Mouse (Mus musculus) heart, embryonic 13.5 days (tissue): Measurements from ENCODE around the gene Pi16. TPM values are rescaled to one million over a fixed set of nuclear protein-coding genes. Genes with fewer than 3 reads are reported as not detected.
A peak's percentile ranks its signal among the peaks of the same experiment; 100 is the strongest.
"Not testable (repeated sequence)": the region's sequence is repeated elsewhere in the genome, so short reads cannot be mapped to it uniquely, and the experiment has no call there.

Experiments used
- ATAC-seq: fragments of 200-750 bp; cut with Nextera tagmentation; 2 replicates; pipeline ENCODE4 v1.8.0; 2017; ENCODE audit warnings: moderate TSS enrichment; ENCODE audit not compliant: insufficient number of reproducible peaks, low FRiP score, low TSS enrichment; ENCODE audit errors: extremely low read depth
- H3K27ac ChIP-seq: fragments of 300-500 bp; sonication (generic); replicated peaks from 2 replicates; pipeline ENCODE4 v1.5.1; 2015; ENCODE audit warnings: moderate library complexity, mild to moderate bottlenecking, inconsistent platforms
- H3K27me3 ChIP-seq: fragments of 300-500 bp; sonication (generic); replicated peaks from 2 replicates; pipeline ENCODE4 v1.6.1; 2015; ENCODE audit warnings: mild to moderate bottlenecking, inconsistent platforms
- H3K36me3 ChIP-seq: fragments of 300-500 bp; sonication (generic); 2 replicates; pipeline ENCODE4 v1.6.1; 2015; ENCODE audit warnings: mild to moderate bottlenecking, inconsistent platforms
- H3K4me1 ChIP-seq: fragments of 300-500 bp; sonication (generic); 2 replicates; pipeline ENCODE4 v1.6.1; 2015; ENCODE audit warnings: inconsistent platforms
- H3K4me2 ChIP-seq: fragments of 300-500 bp; sonication (generic); 2 replicates; pipeline ENCODE4 v1.6.1; 2015; ENCODE audit warnings: inconsistent platforms, mild to moderate bottlenecking, moderate library complexity
- H3K4me3 ChIP-seq: fragments of 300-500 bp; sonication (generic); 2 replicates; pipeline ENCODE4 v1.5.1; 2015; ENCODE audit warnings: moderate library complexity, mild to moderate bottlenecking, inconsistent platforms
- H3K9ac ChIP-seq: fragments of 300-500 bp; sonication (generic); 2 replicates; pipeline ENCODE4 v1.6.1; 2015; ENCODE audit warnings: inconsistent platforms, mild to moderate bottlenecking, moderate library complexity
- H3K9me3 ChIP-seq: fragments of 300-500 bp; sonication (generic); 2 replicates; pipeline ENCODE4 v1.6.1; 2016; ENCODE audit warnings: inconsistent platforms
- WGBS: fragments of 180-500 bp; shearing (Covaris S2); methylation state at CpG from one replicate; pipeline ENCODE4 v1.1.7; 2015; ENCODE audit warnings: mixed read lengths; 5-methylcytosine and 5-hydroxymethylcytosine counted together
- polyA plus RNA-seq: library from polyadenylated mRNA; unstranded; fragments of >200 nt; fragmentation: Nextera tagmentation; extraction: Ambion mirVana; gene quantifications from 2 replicates; pipeline ENCODE4 v1.2.1, GENCODE M21; 2015

Gene Pi16
- polyA plus RNA-seq = 1.9 and 2.4 TPM in 2 replicates

DNA sequence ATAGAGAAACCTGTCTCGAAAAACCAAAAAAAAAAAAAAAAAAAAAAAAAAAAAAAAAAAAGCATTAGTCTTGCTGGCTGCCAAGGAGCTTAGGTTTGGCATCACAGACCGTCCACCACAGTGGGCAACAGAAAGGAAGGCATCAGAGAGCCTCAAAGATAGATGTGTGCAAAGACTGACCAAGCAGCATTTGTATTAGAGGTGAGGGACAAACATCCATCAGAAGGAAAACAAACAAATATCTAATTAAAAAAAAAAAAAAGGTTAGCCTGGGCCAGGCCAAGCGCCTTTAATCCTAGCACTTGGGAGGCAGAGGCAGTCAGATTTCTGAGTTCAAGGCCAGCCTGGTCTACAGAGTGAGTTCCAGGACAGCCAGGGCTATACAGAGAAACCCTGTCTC, at the start of gene Pi16:
Gene Pi16 (plus strand): TSS at position 301 of the 400 bp plus-strand sequence.
- H3K9me3 ChIP-seq, ATAC-seq, H3K9ac ChIP-seq, H3K36me3 ChIP-seq, H3K4me3 ChIP-seq, H3K4me2 ChIP-seq: not testable (repeated sequence)
- peak within 1 kb of the TSS; percentile 74 for H3K27ac ChIP-seq
- WGBS = 76% methylated on average over 3 of the region's 3 CpGs
- H3K4me1 ChIP-seq = peaks cover 24% of the 10 kb centered on the region
- H3K27me3 ChIP-seq = peaks cover 38% of the 10 kb centered on the region

DNA sequence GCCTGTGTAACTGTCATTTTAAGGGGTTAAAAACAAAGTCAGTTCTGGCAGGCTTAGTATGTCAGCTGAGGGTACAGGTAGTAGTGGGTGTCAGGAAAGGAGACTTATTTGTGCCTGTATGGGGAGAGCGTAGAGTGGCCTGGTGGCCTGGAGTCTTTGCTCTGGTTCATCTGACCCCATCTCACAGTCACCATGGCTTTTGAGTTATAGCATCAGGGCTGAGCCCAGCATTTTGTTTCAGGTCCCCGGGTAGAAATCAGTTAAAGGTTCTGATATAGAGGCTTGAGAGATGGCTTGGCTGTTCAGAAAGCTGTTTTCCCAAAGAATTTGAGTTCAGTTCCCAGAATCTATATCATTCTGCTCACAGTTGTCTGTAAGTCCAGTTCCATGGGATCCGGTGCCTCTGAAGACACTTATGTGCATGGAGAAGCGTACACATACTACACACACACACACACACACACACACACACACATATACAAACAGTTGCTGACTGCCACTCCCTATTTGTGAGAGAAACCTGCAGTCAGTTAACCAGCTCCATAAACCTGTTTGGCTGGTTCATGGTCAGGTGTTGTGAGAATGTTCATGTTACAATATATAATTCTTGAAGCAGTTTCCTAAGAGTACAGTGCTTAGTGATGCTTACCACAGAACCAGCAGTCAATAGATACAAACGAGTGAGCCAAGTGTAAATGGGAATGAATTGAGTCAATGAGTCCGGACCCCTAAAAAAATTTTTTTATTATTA, 49.4 kb upstream of the Pi16 start:
- Histone ChIP-seq H3K4me1 (peaks cover 34% of the 10 kb centered on the region), H3K27ac (peak overlapping the region; percentile 93), H3K4me2 (peak overlapping the region; percentile 81), H3K9ac (peak overlapping the region; percentile 94), H3K27me3 (no peaks in the 10 kb centered on the region), H3K4me3 (peak overlapping the region; percentile 86), H3K36me3 (no peaks in the 10 kb centered on the region), H3K9me3 (no peaks in the 10 kb centered on the region)
- WGBS = 62% methylated on average over 6 of the region's 6 CpGs
- no peak for ATAC-seq

DNA sequence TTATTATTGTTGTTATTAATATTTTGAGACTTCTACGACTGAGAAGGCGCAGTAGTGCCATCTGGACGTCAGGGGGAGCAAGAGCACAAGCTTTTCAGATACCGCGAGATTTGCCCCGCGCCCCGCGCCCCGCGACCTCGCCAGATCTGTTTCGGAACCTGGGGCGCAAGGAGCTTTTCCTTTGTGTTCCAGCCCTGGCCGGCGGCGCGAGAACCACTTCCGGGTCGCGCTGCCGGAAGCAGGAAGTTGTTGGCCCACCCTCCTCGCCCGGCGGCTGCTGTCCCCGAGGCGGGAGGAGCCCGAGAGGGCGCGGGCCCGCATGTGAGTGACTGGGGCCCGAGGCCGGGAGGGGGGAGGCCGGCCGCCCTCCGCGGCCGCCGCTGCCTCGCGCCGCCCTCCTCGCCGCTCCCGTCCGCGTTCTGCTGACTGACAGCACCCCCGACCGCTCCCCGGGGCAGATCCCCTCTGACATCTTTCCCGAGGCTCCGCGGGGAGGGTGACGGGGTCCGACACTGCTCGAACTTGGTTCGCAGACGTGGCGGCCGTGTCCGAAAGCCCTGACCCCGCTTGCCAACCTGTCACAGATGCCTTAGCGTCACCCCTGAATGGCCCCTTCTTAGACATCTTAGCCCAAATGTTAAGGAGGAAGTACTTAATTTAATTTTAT, 48.7 kb upstream of the Pi16 start, which contains the start of gene BC004004:
Gene BC004004 (plus strand): TSS at position 107 of the 667 bp plus-strand sequence.
- no peaks in the 10 kb centered on the region for H3K36me3 ChIP-seq
- H3K9ac ChIP-seq = peak within 1 kb of the TSS; percentile 94
- peak within 1 kb of the TSS; percentile 81 for H3K4me2 ChIP-seq
- H3K9me3 ChIP-seq = no peaks in the 10 kb centered on the region
- H3K27me3 ChIP-seq = no peaks in the 10 kb centered on the region
- H3K4me1 ChIP-seq = peaks cover 33% of the 10 kb centered on the region
- peak within 1 kb of the TSS; percentile 93 for H3K27ac ChIP-seq
- under 1% methylated on average over 52 of the region's 63 CpGs for WGBS
- peak within 1 kb of the TSS; percentile 86 for H3K4me3 ChIP-seq
- peak; percentile 82 for ATAC-seq

DNA sequence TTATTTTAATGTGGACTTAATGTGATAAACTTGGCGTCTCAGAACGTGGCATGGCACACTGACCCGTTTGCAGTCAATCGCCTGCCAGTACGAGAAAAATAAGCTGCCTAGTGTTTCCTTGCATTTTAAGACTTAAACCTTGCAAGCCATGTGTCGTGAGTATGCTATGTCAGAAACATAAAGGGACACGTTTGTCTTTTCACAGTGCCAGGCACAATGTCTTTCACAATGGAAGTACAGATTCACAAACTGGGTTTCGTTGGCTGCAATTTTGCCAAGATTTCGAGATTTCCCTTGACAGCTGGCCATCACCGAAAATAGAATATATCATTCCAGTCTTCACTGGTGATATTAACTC, 48.2 kb upstream of the Pi16 start:
- H3K36me3 ChIP-seq = no peaks in the 10 kb centered on the region
- no peaks in the 10 kb centered on the region for H3K9me3 ChIP-seq
- H3K4me3 ChIP-seq = peak overlapping the region; percentile 86
- no peak for ATAC-seq
- peak overlapping the region; percentile 81 for H3K4me2 ChIP-seq
- peak overlapping the region; percentile 94 for H3K9ac ChIP-seq
- H3K4me1 ChIP-seq = peaks cover 34% of the 10 kb centered on the region
- no peaks in the 10 kb centered on the region for H3K27me3 ChIP-seq
- WGBS = 15% methylated on average over 10 of the region's 10 CpGs
- H3K27ac ChIP-seq = peak overlapping the region; percentile 93

DNA sequence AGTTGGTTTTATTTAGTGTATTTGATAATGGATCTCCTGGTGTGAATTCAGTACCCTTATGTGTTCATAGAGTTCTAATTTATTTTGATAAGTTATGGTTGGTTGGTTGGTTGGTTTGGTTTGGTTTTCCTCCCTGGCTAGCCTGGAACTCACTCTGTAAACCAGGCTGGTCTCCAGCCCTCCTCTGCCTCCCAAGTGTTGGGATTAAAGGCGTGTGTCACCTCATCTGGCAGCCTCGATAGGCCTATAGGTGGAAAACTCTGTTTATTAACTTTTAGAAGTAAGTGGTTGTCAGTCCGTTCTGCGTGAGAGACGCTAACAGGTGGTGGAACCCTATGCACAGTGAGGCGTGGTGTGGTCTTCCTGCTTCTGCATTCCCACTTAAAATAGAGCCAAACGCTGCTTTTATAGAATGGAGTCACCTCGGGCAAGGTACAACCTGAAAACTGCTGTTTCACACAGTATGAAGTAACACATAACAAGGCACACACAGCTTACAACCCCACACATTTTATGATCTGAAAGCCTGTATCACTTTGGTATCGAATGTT, 47.3 kb upstream of the Pi16 start:
- peak overlapping the region; percentile 81; the same call in 1 of the 2 replicates for H3K4me2 ChIP-seq
- no peaks in the 10 kb centered on the region for H3K27me3 ChIP-seq
- H3K9ac ChIP-seq = peak overlapping the region; percentile 94; the same call in 1 of the 2 replicates
- no peak overlapping the region for H3K27ac ChIP-seq
- peaks cover 33% of the 10 kb centered on the region for H3K4me1 ChIP-seq
- no peak for ATAC-seq
- WGBS = 90% methylated on average over 9 of the region's 9 CpGs
- no peaks in the 10 kb centered on the region for H3K9me3 ChIP-seq
- no peaks in the 10 kb centered on the region for H3K36me3 ChIP-seq
- H3K4me3 ChIP-seq = 0 out of 2 replicates have a peak overlapping the region, but pooled peaks have one; percentile 86

DNA sequence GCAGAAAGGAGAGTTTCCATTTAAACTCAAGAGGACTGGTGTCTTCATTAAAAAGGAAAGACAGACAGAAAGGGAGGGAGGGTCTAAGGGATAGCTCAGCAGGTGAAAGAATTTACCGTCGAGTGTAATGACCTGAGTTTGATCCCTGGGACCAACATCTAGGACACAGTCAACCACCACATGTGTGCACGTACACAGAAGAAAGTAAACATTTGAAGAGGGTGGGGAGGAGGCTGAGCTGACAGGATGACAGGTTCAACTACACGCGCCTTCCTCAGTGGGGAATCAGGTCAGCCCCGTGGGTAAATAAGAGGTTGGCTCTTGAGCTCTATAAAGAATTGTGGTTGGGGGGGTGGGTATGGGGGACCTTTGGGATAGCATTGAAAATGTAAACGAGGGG, 44.3 kb upstream of the Pi16 start:
- Histone ChIP-seq H3K4me3 (no peak overlapping the region), H3K4me2 (no peak overlapping the region), H3K9me3 (no peaks in the 10 kb centered on the region), H3K27me3 (no peaks in the 10 kb centered on the region), H3K27ac (no peak overlapping the region), H3K4me1 (peaks cover 28% of the 10 kb centered on the region), H3K9ac (no peak overlapping the region), H3K36me3 (peaks cover 2% of the 10 kb centered on the region; the same call in 1 of the 2 replicates)
- 83% methylated on average over 7 of the region's 7 CpGs for WGBS
- no peak for ATAC-seq

DNA sequence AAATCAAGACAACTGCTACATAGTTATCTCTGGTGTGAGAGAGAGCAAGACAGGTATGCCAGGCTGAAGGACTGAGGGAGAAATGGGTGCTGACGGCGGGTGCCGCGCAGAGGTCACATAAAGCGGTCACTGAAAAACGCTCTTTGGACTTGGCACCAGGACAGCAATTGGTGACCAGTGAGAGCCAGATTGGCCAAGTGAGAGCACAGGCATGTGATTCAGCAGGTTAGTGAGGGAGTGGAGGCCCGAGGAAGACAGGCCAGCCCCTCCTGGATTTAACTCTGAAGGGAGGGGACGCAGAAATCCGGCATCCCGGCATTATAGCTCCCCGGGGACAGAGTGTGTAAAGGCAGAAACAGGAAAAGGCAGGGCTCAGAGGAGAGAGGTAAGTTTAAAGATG, 43.6 kb upstream of the Pi16 start:
- no peak for ATAC-seq
- Histone ChIP-seq H3K27ac (no peak overlapping the region), H3K9me3 (no peaks in the 10 kb centered on the region), H3K27me3 (no peaks in the 10 kb centered on the region), H3K4me1 (peaks cover 25% of the 10 kb centered on the region), H3K4me3 (no peak overlapping the region), H3K4me2 (no peak overlapping the region), H3K9ac (no peak overlapping the region), H3K36me3 (peaks cover 10% of the 10 kb centered on the region)
- 69% methylated on average over 11 of the region's 11 CpGs for WGBS

DNA sequence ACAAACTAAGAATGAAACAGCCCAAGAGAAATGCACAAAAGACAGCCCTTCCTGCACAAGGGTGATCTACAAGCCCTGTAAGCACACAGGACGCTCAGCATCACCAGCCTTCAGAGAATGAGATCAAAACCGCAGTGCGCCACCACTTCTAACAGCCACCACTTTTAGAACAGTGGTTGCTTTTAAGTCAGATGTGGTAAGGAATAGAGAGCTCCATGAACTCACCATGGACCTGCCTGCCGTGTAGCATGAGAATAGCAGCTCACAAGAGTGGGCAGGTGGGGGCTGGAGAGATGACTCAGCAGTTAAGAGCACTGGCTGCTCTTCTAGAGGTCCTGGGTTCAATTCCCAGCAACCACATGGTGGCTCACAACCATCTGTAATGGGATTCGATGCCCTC, 37.1 kb upstream of the Pi16 start:
- WGBS = 88% methylated on average over 5 of the region's 5 CpGs
- no peak for ATAC-seq

DNA sequence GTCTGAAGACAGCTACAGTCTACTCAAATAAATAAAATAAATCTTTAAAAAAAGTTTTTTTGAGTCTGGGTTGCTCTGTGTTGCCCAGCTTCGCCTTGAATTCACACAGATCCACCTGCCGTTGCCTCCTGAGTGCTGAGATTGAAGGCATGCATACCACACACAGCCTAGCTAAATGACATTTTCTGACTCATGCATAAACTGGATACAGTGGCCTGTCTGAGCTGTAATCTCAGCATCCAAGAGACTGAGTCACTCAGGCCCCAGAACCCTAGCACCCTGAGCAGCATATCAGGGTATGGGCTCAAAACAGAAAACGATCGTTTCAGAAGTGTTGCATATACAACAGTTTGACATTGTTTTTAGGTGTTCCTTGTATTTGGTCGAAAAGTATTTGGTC, 35.9 kb upstream of the Pi16 start:
- Histone ChIP-seq H3K4me2 (no peak overlapping the region), H3K9ac (no peak overlapping the region), H3K36me3 (peaks cover 62% of the 10 kb centered on the region), H3K4me3 (no peak overlapping the region), H3K4me1 (no peaks in the 10 kb centered on the region), H3K27ac (no peak overlapping the region), H3K9me3 (no peaks in the 10 kb centered on the region), H3K27me3 (no peaks in the 10 kb centered on the region)
- no peak for ATAC-seq
- WGBS = 78% methylated on average over 5 of the region's 5 CpGs

More for the DNA sequence above, 37.1 kb upstream of the Pi16 start:
- Histone ChIP-seq H3K36me3 (peaks cover 54% of the 10 kb centered on the region), H3K4me2 (no peak overlapping the region), H3K4me1 (no peaks in the 10 kb centered on the region), H3K27me3 (no peaks in the 10 kb centered on the region), H3K9ac (no peak overlapping the region), H3K4me3 (no peak overlapping the region), H3K9me3 (no peaks in the 10 kb centered on the region), H3K27ac (no peak overlapping the region)

DNA sequence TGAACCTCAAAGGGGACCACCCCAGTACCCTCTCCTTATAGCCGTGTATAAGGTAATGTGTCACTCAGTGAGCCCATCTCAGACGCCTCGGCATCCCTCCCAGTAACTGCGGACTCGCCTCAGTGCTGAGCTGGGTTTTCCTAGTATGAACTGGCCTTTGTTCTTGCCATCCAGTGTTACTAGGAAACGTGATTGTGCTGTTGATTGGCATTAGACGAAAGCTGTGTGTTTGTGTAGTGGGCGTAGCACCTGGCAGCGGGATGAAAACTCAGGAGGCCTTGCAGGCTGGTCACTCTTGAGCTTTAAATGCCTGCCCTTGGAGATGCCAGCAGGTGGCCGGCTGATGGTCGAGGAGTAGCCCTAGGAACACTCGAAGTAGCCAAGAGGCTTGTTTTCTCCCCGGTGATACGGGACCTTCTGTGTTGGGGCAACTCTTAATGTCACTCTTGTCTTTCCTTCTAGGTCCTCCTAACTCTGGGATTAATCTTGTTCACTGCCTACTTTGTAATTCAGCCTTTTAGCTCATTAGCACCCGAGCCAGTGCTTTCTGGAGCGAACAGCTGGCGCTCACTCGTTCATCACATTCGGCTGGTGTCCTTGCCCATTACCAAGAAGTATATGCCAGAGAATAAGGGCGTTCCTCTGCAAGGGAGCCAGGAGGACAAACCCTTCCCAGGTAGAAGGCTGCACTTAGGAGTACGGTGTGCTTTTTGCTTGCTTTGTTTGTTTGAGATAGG, 35.1 kb upstream of the Pi16 start:
- H3K27ac ChIP-seq = no peak overlapping the region
- no peaks in the 10 kb centered on the region for H3K4me1 ChIP-seq
- H3K9ac ChIP-seq = no peak overlapping the region
- H3K27me3 ChIP-seq = no peaks in the 10 kb centered on the region
- 76% methylated on average over 21 of the region's 21 CpGs for WGBS
- no peaks in the 10 kb centered on the region for H3K9me3 ChIP-seq
- no peak for ATAC-seq
- H3K36me3 ChIP-seq = peaks cover 64% of the 10 kb centered on the region
- H3K4me3 ChIP-seq = no peak overlapping the region
- H3K4me2 ChIP-seq = no peak overlapping the region

DNA sequence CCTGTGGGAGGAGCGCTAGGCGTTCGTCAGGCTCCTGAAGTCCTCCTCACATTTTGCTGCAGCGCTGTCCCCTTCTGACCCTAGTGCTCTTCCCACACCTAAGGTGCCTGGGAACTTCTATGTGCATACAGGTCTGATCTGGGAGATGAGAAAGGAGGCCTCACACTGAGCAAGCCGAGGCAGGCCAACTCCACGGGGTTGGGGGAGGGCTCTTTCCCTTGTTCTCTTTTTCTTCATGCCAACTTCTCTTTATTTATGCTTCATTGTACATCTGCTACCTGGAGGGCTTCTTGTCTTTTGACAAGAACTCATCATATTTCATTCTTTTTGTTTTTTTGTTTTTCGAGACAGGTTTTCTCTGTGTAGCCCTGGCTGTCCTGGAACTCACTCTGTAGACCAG, 25.7 kb upstream of the Pi16 start:
- Histone ChIP-seq H3K4me2 (no peak overlapping the region), H3K4me3 (no peak overlapping the region), H3K4me1 (no peaks in the 10 kb centered on the region), H3K9me3 (no peaks in the 10 kb centered on the region), H3K36me3 (peaks cover 68% of the 10 kb centered on the region), H3K27me3 (no peaks in the 10 kb centered on the region), H3K9ac (no peak overlapping the region), H3K27ac (no peak overlapping the region)
- 83% methylated on average over 7 of the region's 7 CpGs for WGBS
- ATAC-seq = no peak
